Mouse (Mus musculus): ENCODE measurements at regions not wholly inside any gene's neighbourhood (a gene's known extent, or its start where the extent isn't known, plus 50 kb on each side); places are given as distances from the start of the nearest gene placed in this dataset.
A peak's percentile ranks its signal among the peaks of the same experiment; 100 is the strongest.
"Not testable (repeated sequence)": the region's sequence is repeated elsewhere in the genome, so short reads cannot be mapped to it uniquely, and the experiment has no call there.

DNA sequence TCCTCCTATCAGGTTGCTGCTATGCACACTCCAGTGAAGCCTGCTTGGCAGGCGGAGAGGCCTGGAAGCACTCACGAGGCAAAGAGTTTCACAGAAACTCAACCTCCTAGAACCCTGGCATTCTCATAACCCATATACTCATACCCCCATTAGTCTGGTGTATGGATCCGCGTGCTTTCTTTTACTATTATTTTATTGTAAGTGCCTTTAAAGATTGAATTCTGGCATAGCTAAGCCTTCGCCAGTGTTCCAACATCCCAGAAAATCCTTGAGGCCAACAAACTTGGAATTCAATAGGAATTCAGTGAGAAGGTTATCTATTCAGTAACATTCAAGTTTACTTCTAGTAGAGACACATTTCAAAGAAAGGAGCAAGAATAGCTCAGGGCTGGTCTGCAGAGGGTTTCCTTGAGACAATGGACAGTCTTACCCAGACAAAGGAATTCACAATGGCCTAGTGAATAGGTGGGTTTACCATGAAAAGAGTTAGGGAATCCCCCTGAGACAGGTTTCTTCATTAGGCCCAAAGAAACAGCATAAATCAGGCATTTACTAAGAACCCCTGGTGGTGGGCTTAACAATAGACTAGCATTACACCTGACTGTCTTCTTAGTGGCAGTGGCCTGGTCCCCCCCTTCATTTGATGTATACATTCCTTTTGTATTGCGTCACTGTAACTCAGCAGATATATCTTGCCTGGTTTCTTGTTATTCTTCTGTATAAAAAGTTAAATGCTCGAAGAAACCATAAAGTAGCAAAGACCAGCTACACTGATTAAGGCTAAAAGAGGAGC lies 80.8 kb upstream of the Gm15446 start:
- ATAC-seq (ENCODE audit: low FRiP score); H3K4me3 ChIP-seq (ENCODE audit: low read depth, low read length); DNase-seq (ENCODE audit: low spot score); H3K4me2 ChIP-seq (replicated peaks; ENCODE audit: low read depth, low read length); H3K4me1 ChIP-seq (replicated peaks; ENCODE audit: control insufficient read depth, insufficient read depth, low read length); H3K27me3 ChIP-seq (ENCODE audit: control insufficient read depth, insufficient read depth, low read length); H3K9me3 ChIP-seq (ENCODE audit: control insufficient read depth, low read length); H3K27ac ChIP-seq (ENCODE audit: low read depth, low read length); H3K36me3 ChIP-seq (ENCODE audit: control insufficient read depth, insufficient read depth, low read length); H3K9ac ChIP-seq (ENCODE audit: low read depth, low read length): not testable (repeated sequence)
- WGBS: 86% methylated on average over 7 of the region's 7 CpGs

DNA sequence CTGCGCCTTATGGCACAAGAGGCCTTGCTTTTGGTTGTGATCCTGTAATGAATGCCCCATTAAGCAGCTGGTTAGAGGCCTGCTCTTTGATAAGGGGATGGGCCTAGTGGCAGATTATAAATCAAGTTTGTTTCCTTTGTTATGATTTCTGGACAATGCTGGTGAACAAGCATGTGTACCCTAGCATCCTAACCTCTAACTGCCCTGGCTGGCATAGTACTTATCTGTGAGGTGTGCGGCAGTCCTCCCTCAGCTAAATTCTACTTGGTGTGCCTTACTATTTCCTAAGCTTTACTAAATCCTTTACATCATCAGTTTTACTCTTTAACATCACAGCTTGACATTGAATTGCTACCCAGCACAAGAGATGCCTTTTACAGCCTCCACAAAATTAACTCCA lies 79.0 kb upstream of the Gm15446 start:
- H3K4me2 ChIP-seq (replicated peaks; ENCODE audit: low read depth, low read length); H3K27ac ChIP-seq (ENCODE audit: low read depth, low read length); H3K27me3 ChIP-seq (ENCODE audit: control insufficient read depth, insufficient read depth, low read length); H3K36me3 ChIP-seq (ENCODE audit: control insufficient read depth, insufficient read depth, low read length); ATAC-seq (ENCODE audit: low FRiP score); H3K9me3 ChIP-seq (ENCODE audit: control insufficient read depth, low read length); H3K9ac ChIP-seq (ENCODE audit: low read depth, low read length); H3K4me1 ChIP-seq (replicated peaks; ENCODE audit: control insufficient read depth, insufficient read depth, low read length); DNase-seq (ENCODE audit: low spot score): not testable (repeated sequence)
- 77% methylated on average over 2 of the region's 2 CpGs for WGBS
- peak overlapping the region; percentile 34; the same call in 1 of the 2 replicates for H3K4me3 ChIP-seq (ENCODE audit: low read depth, low read length)

GRCm38 (mm10) chr5:109844753-109845186 lies 78.4 kb upstream of the Gm15446 start:
- Histone ChIP-seq H3K27me3 (ENCODE audit: control insufficient read depth, insufficient read depth, low read length) (no peaks in the 10 kb centered on the region), H3K27ac (ENCODE audit: low read depth, low read length) (no peak overlapping the region), H3K9ac (ENCODE audit: low read depth, low read length) (no peak overlapping the region; the same call in 1 of the 2 replicates), H3K36me3 (ENCODE audit: control insufficient read depth, insufficient read depth, low read length) (no peaks in the 10 kb centered on the region), H3K4me1 (replicated peaks; ENCODE audit: control insufficient read depth, insufficient read depth, low read length) (no peaks in the 10 kb centered on the region), H3K4me2 (replicated peaks; ENCODE audit: low read depth, low read length) (peak overlapping the region; percentile 28), H3K9me3 (ENCODE audit: control insufficient read depth, low read length) (no peaks in the 10 kb centered on the region), H3K4me3 (ENCODE audit: low read depth, low read length) (peak overlapping the region; percentile 34)
- peak; percentile 46 for DNase-seq (ENCODE audit: low spot score)
- ATAC-seq (ENCODE audit: low FRiP score): peak; percentile 84
- WGBS: 13% methylated on average over 15 of the region's 15 CpGs

GRCm38 (mm10) chr5:109851225-109851624 lies 72.0 kb upstream of the Gm15446 start:
- DNase-seq (ENCODE audit: low spot score); H3K36me3 ChIP-seq (ENCODE audit: control insufficient read depth, insufficient read depth, low read length); H3K9me3 ChIP-seq (ENCODE audit: control insufficient read depth, low read length); H3K4me2 ChIP-seq (replicated peaks; ENCODE audit: low read depth, low read length); H3K4me3 ChIP-seq (ENCODE audit: low read depth, low read length); ATAC-seq (ENCODE audit: low FRiP score); H3K27ac ChIP-seq (ENCODE audit: low read depth, low read length); H3K9ac ChIP-seq (ENCODE audit: low read depth, low read length); H3K27me3 ChIP-seq (ENCODE audit: control insufficient read depth, insufficient read depth, low read length); H3K4me1 ChIP-seq (replicated peaks; ENCODE audit: control insufficient read depth, insufficient read depth, low read length): not testable (repeated sequence)

- no peak overlapping the region for H3K27ac ChIP-seq (ENCODE audit: low read depth, low read length)
- H3K9me3 ChIP-seq (ENCODE audit: control insufficient read depth, low read length): no peaks in the 10 kb centered on the region
- ATAC-seq (ENCODE audit: low FRiP score) (no peak), DNase-seq (ENCODE audit: low spot score) (no peak)
- no peak overlapping the region for H3K9ac ChIP-seq (ENCODE audit: low read depth, low read length)
- no peak overlapping the region for H3K4me2 ChIP-seq (replicated peaks; ENCODE audit: low read depth, low read length)
- H3K36me3 ChIP-seq (ENCODE audit: control insufficient read depth, insufficient read depth, low read length): no peaks in the 10 kb centered on the region
- WGBS: 81% methylated on average over 4 of the region's 4 CpGs
- H3K4me1 ChIP-seq (replicated peaks; ENCODE audit: control insufficient read depth, insufficient read depth, low read length): no peaks in the 10 kb centered on the region
- H3K27me3 ChIP-seq (ENCODE audit: control insufficient read depth, insufficient read depth, low read length): no peaks in the 10 kb centered on the region
- H3K4me3 ChIP-seq (ENCODE audit: low read depth, low read length): no peak overlapping the region
These were observed 62.8 kb upstream of the Gm15446 start for GRCm38 (mm10) chr5:109860402-109860801.

DNA sequence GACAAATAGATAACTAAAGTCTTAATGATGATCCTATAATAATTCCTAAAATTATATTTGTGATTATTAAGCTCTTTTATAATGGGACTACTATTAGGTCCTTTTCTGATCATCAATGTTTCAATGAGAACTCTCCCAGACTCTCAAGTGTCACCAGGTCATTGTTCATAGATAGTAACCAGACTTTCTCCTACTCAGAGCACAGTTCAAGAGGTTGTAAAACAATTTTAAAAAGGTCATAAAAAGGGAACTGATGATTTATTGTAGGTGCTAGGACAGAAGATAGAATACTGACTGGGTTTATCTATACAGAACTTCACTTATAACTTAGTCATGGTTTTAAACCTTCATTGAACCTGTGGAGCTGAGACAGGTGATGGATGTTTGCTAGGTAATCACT lies 58.7 kb upstream of the Gm15446 start:
- not testable (repeated sequence) for DNase-seq (ENCODE audit: low spot score); H3K4me3 ChIP-seq (ENCODE audit: low read depth, low read length); H3K4me2 ChIP-seq (replicated peaks; ENCODE audit: low read depth, low read length); H3K9ac ChIP-seq (ENCODE audit: low read depth, low read length); H3K9me3 ChIP-seq (ENCODE audit: control insufficient read depth, low read length); ATAC-seq (ENCODE audit: low FRiP score); H3K27me3 ChIP-seq (ENCODE audit: control insufficient read depth, insufficient read depth, low read length); H3K4me1 ChIP-seq (replicated peaks; ENCODE audit: control insufficient read depth, insufficient read depth, low read length); H3K36me3 ChIP-seq (ENCODE audit: control insufficient read depth, insufficient read depth, low read length); H3K27ac ChIP-seq (ENCODE audit: low read depth, low read length)

- Histone ChIP-seq H3K27me3 (ENCODE audit: control insufficient read depth, insufficient read depth, low read length) (no peaks in the 10 kb centered on the region), H3K27ac (ENCODE audit: low read depth, low read length) (no peak overlapping the region), H3K9me3 (ENCODE audit: control insufficient read depth, low read length) (no peaks in the 10 kb centered on the region), H3K9ac (ENCODE audit: low read depth, low read length) (no peak overlapping the region), H3K4me2 (replicated peaks; ENCODE audit: low read depth, low read length) (no peak overlapping the region), H3K4me1 (replicated peaks; ENCODE audit: control insufficient read depth, insufficient read depth, low read length) (no peaks in the 10 kb centered on the region), H3K4me3 (ENCODE audit: low read depth, low read length) (no peak overlapping the region), H3K36me3 (ENCODE audit: control insufficient read depth, insufficient read depth, low read length) (no peaks in the 10 kb centered on the region)
- DNase-seq (ENCODE audit: low spot score) (no peak), ATAC-seq (ENCODE audit: low FRiP score) (no peak)
- 87% methylated on average over 1 of the region's 1 CpGs for WGBS
These were observed 57.6 kb upstream of the Gm15446 start for GRCm38 (mm10) chr5:109865628-109866027.

DNA sequence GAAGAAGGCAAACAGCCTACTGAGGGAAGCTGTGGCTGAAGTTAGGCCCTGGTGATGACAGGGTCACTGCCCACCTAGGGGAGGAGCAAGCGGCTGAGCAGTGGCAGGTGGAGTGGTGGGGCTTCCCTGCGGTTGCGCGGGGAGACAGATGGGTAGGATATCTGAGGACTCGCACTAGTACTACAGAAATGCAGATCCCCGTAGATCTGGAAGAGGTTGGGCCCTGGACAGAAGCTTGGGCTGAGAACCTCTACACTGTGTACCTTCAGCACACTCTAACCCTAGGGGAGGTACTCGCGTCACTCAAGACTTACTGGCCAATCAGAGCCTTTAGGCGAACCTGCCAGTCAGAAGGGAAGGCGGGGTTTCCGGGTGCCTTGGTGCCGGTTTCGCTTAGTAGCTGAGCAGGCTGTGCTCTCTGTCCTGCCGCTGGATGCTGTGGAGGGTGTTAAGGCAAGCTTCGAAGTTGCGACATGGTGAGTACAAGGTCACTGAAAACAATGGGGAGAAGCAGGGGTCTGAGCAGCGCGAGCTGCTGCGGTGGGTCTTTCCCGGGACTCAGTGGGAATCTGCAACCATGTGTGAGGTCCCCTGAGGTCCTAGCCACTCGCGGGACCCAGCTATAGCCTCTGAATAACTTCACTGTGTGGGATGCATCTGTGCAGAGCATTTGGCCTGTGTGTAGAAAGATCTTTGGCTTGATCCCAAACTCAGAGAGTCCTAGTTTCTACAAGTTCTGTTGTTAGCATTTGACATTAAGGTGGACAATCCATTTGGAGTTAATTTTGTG lies 56.7 kb upstream of the Gm15446 start:
- peak; percentile 100 for ATAC-seq (ENCODE audit: low FRiP score)
- peak overlapping the region; percentile 54 for H3K4me2 ChIP-seq (replicated peaks; ENCODE audit: low read depth, low read length)
- H3K4me1 ChIP-seq (replicated peaks; ENCODE audit: control insufficient read depth, insufficient read depth, low read length): no peaks in the 10 kb centered on the region
- peak overlapping the region; percentile 59 for H3K4me3 ChIP-seq (ENCODE audit: low read depth, low read length)
- H3K27ac ChIP-seq (ENCODE audit: low read depth, low read length): no peak overlapping the region
- H3K27me3 ChIP-seq (ENCODE audit: control insufficient read depth, insufficient read depth, low read length): no peaks in the 10 kb centered on the region
- no peaks in the 10 kb centered on the region for H3K9me3 ChIP-seq (ENCODE audit: control insufficient read depth, low read length)
- WGBS: 1% methylated on average over 22 of the region's 22 CpGs
- peak overlapping the region; percentile 79 for H3K9ac ChIP-seq (ENCODE audit: low read depth, low read length)
- DNase-seq (ENCODE audit: low spot score): peak; percentile 89
- H3K36me3 ChIP-seq (ENCODE audit: control insufficient read depth, insufficient read depth, low read length): no peaks in the 10 kb centered on the region

- not testable (repeated sequence) for H3K27me3 ChIP-seq (ENCODE audit: control insufficient read depth, insufficient read depth, low read length); H3K9ac ChIP-seq (ENCODE audit: low read depth, low read length); ATAC-seq (ENCODE audit: low FRiP score); H3K9me3 ChIP-seq (ENCODE audit: control insufficient read depth, low read length); H3K27ac ChIP-seq (ENCODE audit: low read depth, low read length); H3K36me3 ChIP-seq (ENCODE audit: control insufficient read depth, insufficient read depth, low read length); H3K4me1 ChIP-seq (replicated peaks; ENCODE audit: control insufficient read depth, insufficient read depth, low read length); H3K4me3 ChIP-seq (ENCODE audit: low read depth, low read length)
- H3K4me2 ChIP-seq (replicated peaks; ENCODE audit: low read depth, low read length): peak overlapping the region; percentile 54
- DNase-seq (ENCODE audit: low spot score): peak; percentile 9
These were observed 56.0 kb upstream of the Gm15446 start for GRCm38 (mm10) chr5:109867221-109867620.

Data from hindbrain, embryonic 11.5 days (tissue).